Mouse (Mus musculus) CH12F3 (cell line): Measurements from ENCODE around the gene Gm5129.
"Not testable (repeated sequence)": the region's sequence is repeated elsewhere in the genome, so short reads cannot be mapped to it uniquely, and the experiment has no call there.

ENCODE experiments used
- in situ Hi-C: fragments of 300-500 bp; cut with MboI; formaldehyde crosslinking; loops from 2 replicates; pipeline ENCODE4 v1.14.3; 2020; ENCODE audit warnings: low sequenced_read_pairs

Gm5129 gene

DNA sequence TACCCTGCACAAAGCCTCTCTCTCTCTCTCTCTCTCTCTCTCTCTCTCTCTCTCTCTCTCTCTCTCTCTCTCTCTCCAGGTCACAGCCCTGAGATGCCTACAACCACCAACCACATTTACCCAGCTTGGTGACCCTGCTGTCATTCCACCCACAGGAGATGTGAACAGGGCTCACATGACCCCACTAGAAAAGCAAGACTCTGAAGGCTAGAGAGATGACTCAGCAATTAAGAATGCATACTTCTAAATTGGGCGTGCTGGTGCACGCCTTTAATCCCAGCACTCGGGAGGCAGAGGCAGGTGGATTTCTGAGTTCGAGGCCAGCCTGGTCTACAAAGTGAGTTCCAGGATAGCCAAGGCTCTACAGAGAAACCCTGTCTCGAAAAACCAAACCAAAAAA lies 9.7 kb downstream of the Gm5129 start:
- in situ Hi-C loops = not testable (repeated sequence)

DNA sequence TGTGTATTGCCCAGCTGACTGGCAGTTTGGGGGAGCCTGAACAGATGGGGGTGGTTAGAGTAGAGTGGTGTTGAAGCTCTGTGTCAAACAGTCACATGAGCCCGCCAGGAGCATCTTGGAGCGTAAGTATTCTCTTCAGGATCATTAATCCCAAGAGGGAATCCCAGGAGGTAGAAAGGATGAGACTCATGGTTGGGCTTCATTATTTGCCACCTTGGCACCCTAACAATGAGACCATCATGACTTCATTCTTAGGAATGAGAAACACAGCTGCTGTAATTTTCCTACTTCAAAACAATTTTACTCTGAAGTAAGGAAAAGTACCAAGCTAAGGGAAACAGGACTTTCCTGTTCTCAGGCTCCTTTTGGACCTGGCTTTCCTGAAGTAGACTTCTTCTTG lies 10.4 kb downstream of the Gm5129 start:
- in situ Hi-C loops = no loop called here

DNA sequence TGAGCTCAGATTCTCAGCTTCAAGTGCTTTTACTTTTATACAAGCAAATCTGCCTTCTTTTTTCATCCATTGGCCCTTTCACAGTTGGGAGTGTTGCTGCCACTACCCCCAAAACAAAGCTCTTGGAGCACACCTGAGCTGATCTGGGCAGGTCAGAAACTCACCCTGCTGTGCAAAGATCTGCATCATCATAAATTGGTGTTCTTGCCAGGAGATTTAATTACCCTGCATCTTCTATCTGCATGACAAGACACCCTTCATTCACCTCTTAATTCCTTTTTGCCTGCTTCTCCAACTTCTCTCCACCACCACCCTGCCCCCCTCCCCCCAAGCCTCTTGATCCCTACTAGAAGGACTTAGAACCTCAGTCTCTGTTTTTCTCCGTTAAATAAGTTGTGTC lies 14.6 kb downstream of the Gm5129 start:
- in situ Hi-C loops = no loop called here

DNA sequence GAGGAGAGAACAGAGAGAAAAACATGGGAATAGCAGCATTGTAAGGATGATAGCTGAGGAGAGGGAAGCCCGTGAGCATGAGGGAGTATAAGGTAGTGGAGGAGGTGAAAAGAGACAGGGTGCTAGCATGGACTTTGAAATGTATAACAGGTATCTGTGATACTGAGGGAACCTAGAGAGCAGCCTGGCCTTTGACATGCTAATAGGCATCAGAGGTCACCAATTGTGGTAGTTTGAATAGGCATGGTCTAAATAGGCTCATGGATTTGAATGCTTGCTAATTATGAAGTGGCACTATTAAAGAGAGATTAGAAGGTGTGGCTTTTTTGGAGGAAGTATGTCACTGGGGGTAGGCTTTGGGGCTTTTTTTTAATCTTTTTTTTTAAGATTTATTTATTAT lies 22.8 kb downstream of the Gm5129 start:
- in situ Hi-C loops = no loop called here

DNA sequence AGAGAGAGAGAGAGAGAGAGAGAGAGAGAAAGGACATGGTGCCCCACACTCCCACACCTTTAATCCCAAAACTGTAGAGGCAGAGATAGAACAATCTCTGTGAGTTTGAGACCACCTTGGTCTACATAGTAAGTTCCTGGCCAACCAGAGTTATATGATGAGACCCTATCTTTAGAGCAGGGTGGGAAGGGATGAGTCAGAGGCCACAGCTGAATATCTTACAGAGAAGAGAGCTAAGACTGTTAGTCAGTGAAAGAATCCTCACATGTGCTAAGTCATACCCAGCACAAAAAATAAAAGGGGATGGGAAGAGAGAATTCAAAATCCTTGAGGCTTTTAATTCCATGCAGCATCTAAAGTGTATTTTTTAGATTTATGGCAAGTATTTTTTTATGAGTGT lies 24.1 kb downstream of the Gm5129 start:
- in situ Hi-C loops = no loop called here

DNA sequence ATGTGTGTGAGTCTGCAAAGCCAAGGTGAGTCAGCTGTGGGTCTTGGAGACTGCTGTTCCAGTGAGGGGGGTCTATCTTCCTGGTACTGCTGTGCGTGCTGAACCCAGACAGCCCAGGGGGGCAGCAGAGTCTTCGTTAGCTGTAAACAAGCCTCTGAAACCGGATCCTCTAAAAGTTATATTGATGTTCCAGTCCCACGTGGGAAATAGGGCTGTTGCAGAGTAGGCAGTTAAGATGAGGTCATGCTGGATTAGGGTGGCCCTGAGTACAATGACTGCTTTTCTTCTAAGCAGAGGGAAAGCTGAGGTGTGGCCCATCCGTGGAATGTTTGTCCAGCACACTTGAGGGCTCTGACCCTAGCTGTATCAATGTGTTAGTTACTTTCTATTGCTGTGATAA lies 27.5 kb downstream of the Gm5129 start:
- in situ Hi-C loops = no loop called here

DNA sequence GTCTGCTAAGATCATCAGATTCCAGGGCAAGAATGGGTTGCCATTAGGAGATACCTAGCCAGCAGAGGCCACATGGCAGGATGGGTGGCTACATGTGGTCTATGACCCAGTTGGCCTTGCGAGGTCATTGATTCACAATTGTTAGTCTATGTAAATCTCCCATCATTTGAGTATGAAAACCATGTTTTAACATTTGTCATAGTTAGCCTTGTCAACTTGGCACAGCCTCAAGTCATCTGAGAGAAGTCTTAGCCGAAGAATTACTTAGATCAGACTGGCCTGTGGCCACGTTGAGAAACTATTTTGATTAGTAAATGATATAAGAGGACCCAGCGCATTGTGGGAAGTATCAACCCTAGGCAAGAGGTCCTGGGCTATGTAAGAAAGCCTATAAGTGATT lies 28.5 kb downstream of the Gm5129 start:
- in situ Hi-C loops = no loop called here

DNA sequence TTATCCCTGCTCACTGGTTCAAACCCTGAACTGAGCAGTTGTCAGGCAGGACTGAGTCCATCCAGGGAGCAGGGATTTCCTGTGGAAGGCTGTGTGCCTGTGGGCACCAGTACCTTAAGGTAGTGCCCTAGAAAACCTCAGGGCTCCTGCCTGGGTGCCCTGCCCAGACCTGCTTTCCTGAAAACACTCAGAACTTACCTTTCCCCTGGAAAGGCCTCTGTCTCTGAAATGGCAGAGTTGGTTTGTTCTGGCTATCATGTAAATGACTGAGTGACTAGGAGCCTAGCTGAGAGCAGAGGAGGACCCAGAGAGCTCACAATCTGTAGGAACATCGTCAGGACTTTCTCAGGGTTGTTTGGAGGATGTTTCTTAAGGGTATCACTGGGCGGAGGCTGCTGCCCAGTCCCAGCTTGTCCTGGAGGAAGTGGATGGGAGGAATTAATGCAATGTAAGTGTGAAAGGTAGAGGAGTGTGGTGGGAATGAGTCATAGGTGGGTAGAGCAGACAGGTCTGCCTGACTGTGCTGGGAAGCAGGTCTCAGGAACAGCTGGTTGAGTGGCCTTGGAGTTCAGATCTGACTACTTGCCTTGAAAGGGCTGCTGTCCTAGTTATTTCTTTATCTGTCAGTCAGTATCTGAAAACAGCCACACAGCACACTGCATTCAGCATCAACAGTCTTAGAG lies 36.1 kb downstream of the Gm5129 start:
- in situ Hi-C loops = loop anchor here (25.0 kb wide), 1 partner anchor 312 kb away; the partner anchor contains the start of gene Lmbr1

DNA sequence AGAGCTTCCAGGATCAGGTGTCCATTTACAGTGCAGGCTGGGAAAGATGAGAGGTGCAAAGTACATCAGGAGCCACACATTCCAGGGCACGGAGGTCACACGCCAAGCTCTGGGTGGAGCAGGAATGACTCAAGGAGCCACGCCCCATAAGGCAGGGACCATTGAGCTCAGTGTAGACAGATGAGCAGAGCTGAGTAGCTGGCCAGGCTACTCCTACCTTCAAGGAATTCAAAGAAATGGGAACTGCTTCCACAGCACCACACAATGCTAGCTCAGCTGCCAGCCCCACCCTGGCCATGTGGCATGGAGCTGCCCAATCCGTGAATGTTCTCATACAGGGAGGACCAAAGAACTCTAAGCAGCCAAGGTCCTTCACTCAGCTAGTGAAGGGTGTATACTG lies 37.2 kb downstream of the Gm5129 start:
- in situ Hi-C loops = loop anchor here (25.0 kb wide), 1 partner anchor 311 kb away; the partner anchor contains the start of gene Lmbr1

DNA sequence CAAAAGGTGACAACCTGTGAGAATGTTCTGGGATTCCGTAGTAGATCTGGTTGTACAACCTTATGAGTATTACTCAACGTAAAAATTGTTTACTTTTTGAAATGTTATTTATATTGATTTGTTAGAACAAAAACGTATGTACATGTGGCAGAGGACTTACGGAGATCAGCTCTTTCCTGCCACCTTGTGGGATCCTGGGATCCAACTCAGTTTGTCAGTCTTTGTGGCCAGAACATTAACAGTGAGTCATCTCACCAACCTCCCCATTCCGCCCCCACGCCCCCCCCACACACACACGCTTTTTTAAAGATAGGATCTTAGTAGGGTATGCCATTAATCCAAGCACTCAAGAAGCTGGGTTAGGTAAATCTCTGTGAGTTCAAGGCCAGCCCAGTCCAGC lies 47.4 kb downstream of the Gm5129 start:
- in situ Hi-C loops = loop anchor here (25.0 kb wide), 1 partner anchor 301 kb away; the partner anchor contains the start of gene Lmbr1

DNA sequence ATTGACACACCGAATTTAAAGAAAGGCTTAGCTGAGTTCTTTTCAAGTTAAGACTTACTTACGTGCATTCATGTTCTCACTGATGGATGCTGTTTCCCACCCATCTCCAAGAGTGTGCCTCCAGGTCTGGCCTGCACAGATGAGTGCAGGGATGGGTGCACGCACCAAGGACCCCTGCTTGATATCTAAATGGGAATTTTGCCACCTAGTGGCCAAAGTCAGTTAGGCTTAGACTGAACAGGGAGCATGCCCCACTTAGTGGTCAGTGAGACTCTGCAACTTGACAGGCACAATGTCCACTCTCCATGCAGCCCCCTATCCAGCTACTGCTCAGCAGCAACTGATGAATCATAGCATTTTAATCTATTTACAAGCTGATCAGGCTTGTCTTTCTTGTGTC lies 48.1 kb downstream of the Gm5129 start:
- in situ Hi-C loops = loop anchor here (25.0 kb wide), 1 partner anchor 300 kb away; the partner anchor contains the start of gene Lmbr1
